Mouse (Mus musculus) embryonic facial prominence, embryonic 12.5 days (tissue): ENCODE results near the gene Slc10a7. TPM values are rescaled to one million over a fixed set of nuclear protein-coding genes. Genes with fewer than 3 reads are reported as not detected.

Experiments used
- ATAC-seq: fragments of 200-750 bp; cut with Nextera tagmentation; 2 replicates; pipeline ENCODE4 v1.8.0; 2017; ENCODE audit not compliant: insufficient number of reproducible peaks, insufficient read depth, low FRiP score, low TSS enrichment
- H3K27ac ChIP-seq: fragments of 300-500 bp; sonication (generic); 2 replicates; pipeline ENCODE4 v1.5.1; 2016; ENCODE audit warnings: mild to moderate bottlenecking
- H3K27me3 ChIP-seq: fragments of 300-500 bp; sonication (generic); 2 replicates; pipeline ENCODE4 v1.6.1; 2016; ENCODE audit warnings: mild to moderate bottlenecking, moderate library complexity
- H3K36me3 ChIP-seq: fragments of 300-500 bp; sonication (generic); 2 replicates; pipeline ENCODE4 v1.6.1; 2016; ENCODE audit warnings: mild to moderate bottlenecking
- H3K4me1 ChIP-seq: fragments of 300-500 bp; sonication (generic); 2 replicates; pipeline ENCODE4 v1.6.1; 2016
- H3K4me2 ChIP-seq: fragments of 300-500 bp; sonication (generic); replicated peaks from 2 replicates; pipeline ENCODE4 v1.6.1; 2016; ENCODE audit warnings: mild to moderate bottlenecking, moderate library complexity
- H3K4me3 ChIP-seq: fragments of 300-500 bp; sonication (generic); 2 replicates; pipeline ENCODE4 v1.5.1; 2016; ENCODE audit warnings: mild to moderate bottlenecking
- H3K9ac ChIP-seq: fragments of 300-500 bp; sonication (generic); 2 replicates; pipeline ENCODE4 v1.6.1; 2016; ENCODE audit warnings: mild to moderate bottlenecking, moderate library complexity
- H3K9me3 ChIP-seq: fragments of 300-500 bp; sonication (generic); 2 replicates; pipeline ENCODE4 v1.6.1; 2016; ENCODE audit warnings: mild to moderate bottlenecking, moderate library complexity
- WGBS: fragments of 180-500 bp; shearing (Covaris S2); methylation state at CpG from one replicate; pipeline ENCODE4 v1.1.7; 2016; 5-methylcytosine and 5-hydroxymethylcytosine counted together
- polyA plus RNA-seq: library from polyadenylated mRNA; unstranded; fragments of >200 nt; fragmentation: Nextera tagmentation; extraction: Ambion mirVana; gene quantifications from 2 replicates; pipeline ENCODE4 v1.2.1, GENCODE M21; 2016

The Slc10a7 gene
- polyA plus RNA-seq, 1 experiment from 2014 or later = 17.1 TPM

DNA sequence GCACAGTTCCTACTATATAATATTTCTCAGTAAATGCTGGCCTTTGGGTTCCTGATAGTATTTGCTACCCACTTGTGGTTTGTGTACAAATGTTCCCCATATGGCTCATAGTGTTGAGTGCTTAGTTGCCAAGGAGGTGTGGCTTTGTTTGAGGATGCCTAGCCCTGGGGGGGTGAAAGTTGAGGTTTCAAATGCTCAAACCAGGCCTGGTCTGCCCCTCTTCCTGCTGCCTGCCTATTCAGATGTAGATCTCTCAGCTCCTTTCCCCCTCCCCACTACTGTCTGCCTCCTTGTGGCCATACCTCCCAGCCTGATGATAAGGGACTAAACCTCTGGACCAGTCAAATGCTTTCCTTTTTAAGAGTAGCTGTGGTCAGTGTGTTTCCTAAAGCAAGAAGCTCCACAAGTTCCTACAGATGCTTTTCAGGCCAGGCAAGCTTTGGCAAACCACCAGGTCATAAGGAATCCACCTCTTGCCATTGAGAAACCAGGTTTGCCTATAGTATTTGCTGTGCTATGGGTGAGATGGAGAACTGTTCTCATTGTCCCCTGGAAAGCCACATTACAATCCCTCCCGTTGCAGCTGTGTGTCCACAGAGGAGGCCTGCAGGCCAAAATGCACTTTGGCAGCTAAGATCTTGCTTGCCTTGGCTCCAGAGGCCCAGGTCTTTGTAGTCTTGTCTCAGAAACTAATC is 146.4 kb downstream of the Slc10a7 start:
- Histone ChIP-seq H3K9ac (no peak overlapping the region), H3K4me3 (no peak overlapping the region), H3K4me2 (no peak overlapping the region), H3K36me3 (no peaks in the 10 kb centered on the region), H3K27ac (0 out of 2 replicates have a peak overlapping the region, but pooled peaks have one; percentile 30), H3K27me3 (no peaks in the 10 kb centered on the region; the same call in 1 of the 2 replicates), H3K4me1 (peaks cover 11% of the 10 kb centered on the region), H3K9me3 (no peaks in the 10 kb centered on the region)
- 14% methylated on average over 1 of the region's 1 CpGs for WGBS
- ATAC-seq = no peak

DNA sequence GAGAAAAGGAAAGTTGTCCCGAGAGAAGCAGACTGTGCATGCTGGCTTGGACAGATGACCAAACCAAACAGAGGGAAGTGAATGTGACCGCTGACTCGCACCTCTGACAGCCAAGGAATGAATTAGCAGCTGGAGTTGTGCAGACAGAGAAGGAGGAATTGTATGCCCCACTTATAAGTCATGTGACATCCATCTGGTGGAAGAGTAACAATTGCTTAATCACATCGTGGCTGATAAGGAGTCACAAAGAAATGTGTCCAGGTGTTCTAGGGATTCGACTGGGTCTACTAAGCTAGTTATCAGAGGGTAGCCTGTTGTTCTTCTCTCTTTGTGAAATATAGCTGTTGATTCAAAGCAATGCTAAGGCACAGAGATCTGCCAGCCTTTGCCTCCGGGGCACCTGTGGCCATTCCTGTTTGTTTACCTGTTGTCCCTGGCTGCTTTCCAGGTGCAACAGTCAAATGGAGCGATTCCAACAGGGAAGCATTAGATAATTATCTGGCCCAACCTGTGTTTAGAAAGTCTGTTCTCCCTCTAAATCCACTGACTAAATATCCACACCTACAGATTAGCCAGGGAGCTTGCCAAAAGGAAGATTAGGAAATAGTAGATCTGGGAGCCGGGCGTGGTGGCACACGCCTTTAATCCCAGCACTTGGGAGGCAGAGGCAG is 147.7 kb downstream of the Slc10a7 start:
- Histone ChIP-seq H3K9me3 (no peaks in the 10 kb centered on the region), H3K36me3 (no peaks in the 10 kb centered on the region), H3K4me3 (no peak overlapping the region), H3K4me1 (peaks cover 11% of the 10 kb centered on the region), H3K27me3 (no peaks in the 10 kb centered on the region; the same call in 1 of the 2 replicates), H3K9ac (no peak overlapping the region), H3K4me2 (no peak overlapping the region), H3K27ac (no peak overlapping the region)
- WGBS = 85% methylated on average over 10 of the region's 10 CpGs
- no peak for ATAC-seq

DNA sequence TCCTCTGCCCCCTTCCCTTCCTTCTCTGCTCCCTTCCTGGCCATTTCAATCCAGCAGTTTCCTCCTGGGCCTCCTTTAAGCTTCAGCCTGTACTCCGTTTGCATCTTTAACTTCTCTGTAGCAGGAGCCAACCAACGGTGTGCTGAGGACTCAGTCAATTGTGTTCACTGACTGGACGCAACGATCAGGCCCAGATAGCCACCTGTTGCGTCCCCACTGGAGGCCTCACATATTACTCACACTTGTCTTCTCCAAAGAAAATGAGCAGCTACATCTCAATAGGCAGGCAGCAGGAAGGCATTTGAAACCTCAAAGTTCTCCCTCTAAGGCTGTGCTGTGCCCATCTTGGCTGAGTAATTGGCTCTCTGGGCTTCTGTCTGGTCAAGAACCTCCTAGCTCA is 149.0 kb downstream of the Slc10a7 start:
- H3K27me3 ChIP-seq = no peaks in the 10 kb centered on the region
- no peak for ATAC-seq
- no peak overlapping the region for H3K27ac ChIP-seq
- H3K4me3 ChIP-seq = no peak overlapping the region
- H3K9me3 ChIP-seq = no peaks in the 10 kb centered on the region
- H3K9ac ChIP-seq = no peak overlapping the region
- H3K4me2 ChIP-seq = no peak overlapping the region
- no peaks in the 10 kb centered on the region for H3K36me3 ChIP-seq
- H3K4me1 ChIP-seq = peaks cover 4% of the 10 kb centered on the region; the same call in 1 of the 2 replicates
- WGBS = 91% methylated on average over 5 of the region's 5 CpGs

DNA sequence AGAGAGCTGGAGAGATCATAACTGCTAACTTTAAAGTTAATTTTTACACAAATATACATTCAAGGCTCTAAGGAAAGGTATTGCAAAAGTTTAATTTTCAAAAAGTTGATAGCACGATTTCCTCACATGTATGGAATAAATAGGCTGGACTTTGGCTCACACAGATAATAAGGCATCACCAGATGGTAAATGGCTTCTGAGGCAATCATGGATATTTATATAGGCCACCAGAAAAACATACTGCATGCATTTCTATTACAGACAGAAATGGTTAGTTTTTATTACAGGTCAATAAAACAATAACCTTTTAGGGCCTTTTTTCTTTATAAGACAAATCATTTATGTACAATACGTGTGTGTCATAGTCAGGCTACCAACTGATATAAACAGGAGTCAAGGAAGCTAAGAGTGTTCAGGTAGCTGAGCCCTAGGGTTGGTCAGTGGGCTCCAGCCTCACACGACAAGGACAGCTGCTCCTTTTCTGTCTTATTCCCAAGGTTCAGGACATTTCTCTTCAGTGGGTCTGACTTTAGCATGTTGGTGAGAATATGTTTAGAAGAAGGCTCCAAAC is 150.6 kb downstream of the Slc10a7 start:
- no peak for ATAC-seq
- H3K4me3 ChIP-seq = no peak overlapping the region
- H3K4me1 ChIP-seq = peaks cover 4% of the 10 kb centered on the region; the same call in 1 of the 2 replicates
- H3K4me2 ChIP-seq = no peak overlapping the region
- H3K9ac ChIP-seq = no peak overlapping the region
- no peaks in the 10 kb centered on the region for H3K27me3 ChIP-seq
- H3K36me3 ChIP-seq = no peaks in the 10 kb centered on the region
- H3K9me3 ChIP-seq = no peaks in the 10 kb centered on the region
- H3K27ac ChIP-seq = no peak overlapping the region
- WGBS = 89% methylated on average over 3 of the region's 3 CpGs

DNA sequence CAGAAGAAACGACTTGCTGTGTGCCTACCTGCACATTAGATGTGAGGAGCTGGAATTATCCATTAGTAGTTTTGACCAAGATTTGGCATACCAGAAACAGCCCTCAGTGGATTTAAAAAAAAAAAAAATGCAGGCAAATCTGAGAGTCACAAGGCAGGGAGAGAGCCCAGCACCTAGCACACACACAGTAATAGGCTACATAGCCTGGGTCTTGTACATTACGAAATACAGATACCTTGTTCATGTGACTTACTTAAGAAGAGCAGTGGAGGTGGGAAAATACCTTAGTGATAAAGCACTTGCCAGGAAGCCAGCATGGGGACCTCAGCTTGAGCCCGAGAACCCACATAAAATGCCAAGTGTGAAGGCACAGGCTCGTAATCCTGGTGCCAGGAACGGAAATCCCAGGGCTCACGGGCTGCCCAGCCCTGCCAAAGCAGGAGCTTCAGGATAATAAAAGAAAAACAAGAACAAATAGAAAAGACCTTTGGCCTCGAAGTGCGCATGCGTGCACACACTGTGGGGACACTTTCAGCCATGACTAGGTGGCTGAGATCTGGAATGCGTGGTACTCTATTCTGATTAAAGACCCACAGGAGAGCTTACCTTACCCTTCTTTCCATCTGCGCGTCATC is 155.3 kb downstream of the Slc10a7 start:
- Histone ChIP-seq H3K27me3 (no peaks in the 10 kb centered on the region), H3K27ac (no peak overlapping the region), H3K4me2 (no peak overlapping the region), H3K9me3 (no peaks in the 10 kb centered on the region), H3K9ac (no peak overlapping the region), H3K36me3 (no peaks in the 10 kb centered on the region), H3K4me3 (no peak overlapping the region), H3K4me1 (no peaks in the 10 kb centered on the region)
- WGBS = 92% methylated on average over 12 of the region's 12 CpGs
- no peak for ATAC-seq

DNA sequence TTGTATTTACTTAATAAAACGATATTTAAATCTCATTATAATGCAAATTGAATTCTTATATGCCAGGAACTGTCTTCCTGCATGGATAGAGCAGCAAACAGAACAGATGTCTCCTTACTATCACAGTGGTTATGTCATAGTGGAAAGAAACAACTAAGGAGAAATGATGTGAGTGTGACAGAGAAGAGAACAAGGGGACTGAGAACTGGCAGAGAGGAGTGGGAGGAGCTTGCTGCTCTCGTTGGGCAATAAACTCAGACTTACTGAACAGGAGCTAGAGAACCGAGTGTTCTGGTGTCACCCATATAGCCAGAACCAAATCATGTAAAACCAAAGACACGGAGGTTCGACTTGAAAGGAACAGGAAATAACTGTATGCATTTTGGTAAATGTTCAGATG is 158.3 kb downstream of the Slc10a7 start:
- Histone ChIP-seq H3K27me3 (no peaks in the 10 kb centered on the region), H3K4me1 (no peaks in the 10 kb centered on the region), H3K4me3 (no peak overlapping the region), H3K9me3 (no peaks in the 10 kb centered on the region), H3K27ac (no peak overlapping the region), H3K9ac (no peak overlapping the region), H3K4me2 (no peak overlapping the region), H3K36me3 (peaks cover 3% of the 10 kb centered on the region; the same call in 1 of the 2 replicates)
- 83% methylated on average over 5 of the region's 5 CpGs for WGBS
- ATAC-seq = no peak

DNA sequence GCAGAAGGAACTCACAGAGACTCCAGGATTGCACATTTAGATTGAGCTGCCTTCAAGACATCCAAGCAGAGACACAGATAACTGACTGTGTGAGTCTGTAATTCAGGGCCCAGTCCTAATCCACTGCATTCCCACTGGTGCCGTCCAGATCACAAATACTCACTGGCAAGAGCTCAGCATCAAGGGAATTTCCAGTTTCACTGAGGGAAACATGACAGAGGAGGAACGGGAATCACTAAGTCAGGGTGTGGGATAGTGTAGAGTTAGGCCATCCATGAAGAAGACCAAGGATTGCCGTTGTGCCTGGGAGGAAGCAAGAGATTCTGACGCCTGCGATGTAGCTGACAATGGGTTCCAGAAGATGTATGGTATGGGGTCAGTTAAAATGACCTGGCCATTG is 159.1 kb downstream of the Slc10a7 start:
- H3K36me3 ChIP-seq = peaks cover 3% of the 10 kb centered on the region; the same call in 1 of the 2 replicates
- no peak for ATAC-seq
- H3K4me2 ChIP-seq = no peak overlapping the region
- no peaks in the 10 kb centered on the region for H3K9me3 ChIP-seq
- no peaks in the 10 kb centered on the region for H3K27me3 ChIP-seq
- no peak overlapping the region for H3K27ac ChIP-seq
- H3K9ac ChIP-seq = no peak overlapping the region
- H3K4me1 ChIP-seq = no peaks in the 10 kb centered on the region
- 92% methylated on average over 5 of the region's 5 CpGs for WGBS
- H3K4me3 ChIP-seq = no peak overlapping the region

DNA sequence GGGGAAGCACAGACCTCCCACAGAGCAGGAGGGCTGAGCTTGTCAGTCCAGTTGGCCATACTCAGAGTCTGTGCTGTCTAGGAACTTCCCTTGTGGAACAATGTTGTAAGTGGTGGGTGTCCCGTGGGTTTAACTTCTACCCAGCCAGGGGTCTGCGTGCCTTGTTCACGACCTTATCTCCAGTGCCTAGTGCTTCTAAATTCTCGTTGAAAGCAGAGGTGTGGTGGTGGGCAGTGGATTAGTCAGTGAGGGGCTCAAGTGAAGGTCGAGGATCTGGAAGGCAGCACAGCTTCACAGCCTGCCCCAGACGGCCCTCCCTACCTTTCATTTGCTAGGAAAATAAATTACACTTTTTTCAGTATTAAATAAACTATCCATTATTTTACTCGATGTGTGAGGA is 161.1 kb downstream of the Slc10a7 start:
- Histone ChIP-seq H3K9ac (no peak overlapping the region), H3K27me3 (no peaks in the 10 kb centered on the region), H3K4me2 (no peak overlapping the region), H3K4me3 (no peak overlapping the region), H3K9me3 (no peaks in the 10 kb centered on the region), H3K4me1 (no peaks in the 10 kb centered on the region), H3K36me3 (peaks cover 3% of the 10 kb centered on the region; the same call in 1 of the 2 replicates), H3K27ac (no peak overlapping the region)
- no peak for ATAC-seq
- WGBS = 88% methylated on average over 7 of the region's 7 CpGs

DNA sequence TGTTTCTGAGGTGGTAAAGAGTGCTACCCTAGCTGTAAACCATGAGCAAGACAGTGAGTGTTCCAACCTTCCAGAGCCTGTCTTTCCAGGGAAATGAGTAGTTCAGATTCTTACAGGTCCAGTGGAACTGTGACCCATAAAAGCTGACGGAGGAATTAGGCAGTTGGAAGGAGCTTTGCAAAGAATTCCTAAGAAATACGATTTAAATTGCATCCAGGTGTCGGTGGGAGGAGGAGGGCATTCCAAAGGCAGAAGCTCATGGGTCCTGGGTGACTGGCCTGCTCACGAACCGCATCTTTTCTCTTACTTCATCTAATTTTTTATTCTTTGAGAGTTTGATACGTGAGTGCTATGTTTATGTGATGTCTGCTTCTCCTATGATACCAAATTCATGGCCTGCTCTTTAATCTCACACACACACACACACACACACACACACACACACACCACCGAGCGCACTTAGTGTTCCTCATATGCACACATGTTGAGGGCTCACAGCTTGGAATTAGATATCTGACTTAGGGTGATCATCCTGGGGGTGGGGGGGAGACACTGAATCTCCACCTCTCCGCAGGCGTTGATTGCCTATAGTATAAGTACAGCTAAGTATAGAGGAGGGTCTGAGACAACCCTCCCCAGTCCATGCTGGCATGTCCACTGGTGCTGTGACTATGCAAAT is 169.5 kb downstream of the Slc10a7 start:
- H3K4me3 ChIP-seq = no peak overlapping the region
- no peaks in the 10 kb centered on the region for H3K9me3 ChIP-seq
- H3K4me2 ChIP-seq = no peak overlapping the region
- peaks cover 20% of the 10 kb centered on the region for H3K4me1 ChIP-seq
- ATAC-seq = peak; percentile 35; the same call in 1 of the 2 replicates
- H3K27me3 ChIP-seq = no peaks in the 10 kb centered on the region
- 0 out of 2 replicates have a peak, but pooled peaks cover 8% of the 10 kb centered on the region for H3K36me3 ChIP-seq
- no peak overlapping the region for H3K9ac ChIP-seq
- 34% methylated on average over 10 of the region's 10 CpGs for WGBS
- peak overlapping the region; percentile 43 for H3K27ac ChIP-seq

DNA sequence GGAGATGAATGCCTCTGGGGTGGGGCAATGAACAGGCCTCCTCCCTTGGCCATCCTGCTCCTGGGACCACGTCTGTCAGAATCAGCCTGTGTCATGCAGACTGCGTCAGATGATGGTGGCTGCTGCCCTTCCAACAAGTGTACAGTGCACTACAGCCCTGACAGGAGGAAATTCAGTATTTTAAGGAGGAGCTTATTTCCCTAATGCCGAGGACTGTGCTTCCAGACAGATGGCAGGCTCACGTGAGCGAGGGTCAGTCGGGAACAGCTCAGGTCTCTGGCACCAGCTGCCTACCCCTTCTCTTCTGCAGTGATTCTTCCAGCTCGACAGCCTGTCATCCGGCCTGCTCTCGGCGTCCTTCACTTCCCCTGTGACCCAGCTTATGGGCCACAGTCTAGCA is 181.6 kb downstream of the Slc10a7 start:
- no peak for ATAC-seq
- Histone ChIP-seq H3K36me3 (no peaks in the 10 kb centered on the region), H3K27ac (no peak overlapping the region), H3K27me3 (no peaks in the 10 kb centered on the region), H3K9me3 (no peaks in the 10 kb centered on the region), H3K4me1 (0 out of 2 replicates have a peak, but pooled peaks cover 5% of the 10 kb centered on the region), H3K4me3 (no peak overlapping the region), H3K4me2 (no peak overlapping the region), H3K9ac (no peak overlapping the region)
- WGBS = 67% methylated on average over 10 of the region's 10 CpGs

DNA sequence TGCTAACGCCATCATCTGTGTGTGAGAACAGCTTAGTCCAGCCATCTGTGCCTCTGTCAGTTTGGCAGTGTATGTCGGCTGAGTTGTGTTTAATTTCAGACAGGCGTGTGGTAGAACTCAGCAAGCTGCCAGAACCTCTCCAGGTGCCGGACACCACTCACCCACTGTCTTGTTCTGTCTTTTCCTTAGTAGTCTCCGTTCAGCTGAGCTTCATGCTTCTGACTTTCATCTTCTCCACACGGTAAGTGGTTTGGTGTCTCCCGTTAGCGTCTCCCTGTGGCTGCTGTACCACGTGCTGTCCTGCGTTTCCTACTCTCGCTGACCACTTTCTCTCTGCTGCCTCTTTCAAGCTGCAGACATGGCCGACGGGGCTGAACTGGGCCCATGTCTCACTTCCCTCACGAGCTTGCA is 189.2 kb downstream of the Slc10a7 start:
- Histone ChIP-seq H3K9ac (no peak overlapping the region), H3K27ac (no peak overlapping the region), H3K4me2 (no peak overlapping the region), H3K4me1 (0 out of 2 replicates have a peak, but pooled peaks cover under 1% of the 10 kb centered on the region), H3K27me3 (no peaks in the 10 kb centered on the region), H3K4me3 (no peak overlapping the region), H3K36me3 (peaks cover 17% of the 10 kb centered on the region; the same call in 1 of the 2 replicates), H3K9me3 (no peaks in the 10 kb centered on the region)
- no peak for ATAC-seq
- WGBS = 94% methylated on average over 14 of the region's 14 CpGs
